Mouse (Mus musculus): ENCODE measurements around the gene Dcun1d4. TPM values are rescaled to one million over a fixed set of nuclear protein-coding genes. Genes with fewer than 3 reads are reported as not detected.

Gene Dcun1d4
- polyA plus RNA-seq, 1 experiment from 2014 or later = 55.3 TPM

GRCm38 (mm10) chr5:73503015-73503757, 22.4 kb downstream of the Dcun1d4 start:
- H3K4me3 ChIP-seq (replicated peaks) = no peak overlapping the region
- no peaks in the 10 kb centered on the region for H3K9me3 ChIP-seq
- H3K27me3 ChIP-seq = no peaks in the 10 kb centered on the region
- no peak for ATAC-seq
- H3K36me3 ChIP-seq = no peaks in the 10 kb centered on the region; the same call in 1 of the 2 replicates
- H3K4me1 ChIP-seq (replicated peaks) = peaks cover 25% of the 10 kb centered on the region
- H3K9ac ChIP-seq (replicated peaks) = no peak overlapping the region
- H3K4me2 ChIP-seq (replicated peaks) = no peak overlapping the region
- H3K27ac ChIP-seq = no peak overlapping the region
- WGBS = 85% methylated on average over 12 of the region's 12 CpGs

GRCm38 (mm10) chr5:73511074-73511473, 30.3 kb downstream of the Dcun1d4 start:
- no peak for ATAC-seq
- no peak overlapping the region for H3K4me2 ChIP-seq (replicated peaks)
- no peaks in the 10 kb centered on the region for H3K9me3 ChIP-seq
- H3K36me3 ChIP-seq = peaks cover 36% of the 10 kb centered on the region
- no peak overlapping the region for H3K4me3 ChIP-seq (replicated peaks)
- WGBS = 86% methylated on average over 14 of the region's 14 CpGs
- no peak overlapping the region for H3K9ac ChIP-seq (replicated peaks)
- H3K4me1 ChIP-seq (replicated peaks) = peaks cover 17% of the 10 kb centered on the region
- H3K27ac ChIP-seq = no peak overlapping the region
- no peaks in the 10 kb centered on the region for H3K27me3 ChIP-seq

GRCm38 (mm10) chr5:73512241-73512640, 31.4 kb downstream of the Dcun1d4 start:
- Histone ChIP-seq H3K36me3 (peaks cover 41% of the 10 kb centered on the region), H3K4me1 (replicated peaks) (peaks cover 14% of the 10 kb centered on the region), H3K27ac (no peak overlapping the region), H3K4me3 (replicated peaks) (no peak overlapping the region), H3K27me3 (no peaks in the 10 kb centered on the region), H3K9me3 (no peaks in the 10 kb centered on the region), H3K4me2 (replicated peaks) (no peak overlapping the region), H3K9ac (replicated peaks) (no peak overlapping the region)
- ATAC-seq = no peak
- 100% methylated on average over 1 of the region's 1 CpGs for WGBS

- 89% methylated on average over 9 of the region's 9 CpGs for WGBS
- no peak overlapping the region for H3K9ac ChIP-seq (replicated peaks)
- H3K4me2 ChIP-seq (replicated peaks) = no peak overlapping the region
- peaks cover 11% of the 10 kb centered on the region for H3K4me1 ChIP-seq (replicated peaks)
- H3K27me3 ChIP-seq = no peaks in the 10 kb centered on the region
- H3K9me3 ChIP-seq = no peaks in the 10 kb centered on the region
- peaks cover 45% of the 10 kb centered on the region for H3K36me3 ChIP-seq
- no peak for ATAC-seq
- H3K4me3 ChIP-seq (replicated peaks) = no peak overlapping the region
- no peak overlapping the region for H3K27ac ChIP-seq
Measured at GRCm38 (mm10) chr5:73512661-73513060, 31.9 kb downstream of the Dcun1d4 start.

- WGBS = 100% methylated on average over 2 of the region's 2 CpGs
- Histone ChIP-seq H3K27me3 (no peaks in the 10 kb centered on the region), H3K36me3 (peaks cover 59% of the 10 kb centered on the region), H3K4me2 (replicated peaks) (no peak overlapping the region), H3K9ac (replicated peaks) (no peak overlapping the region), H3K4me1 (replicated peaks) (peaks cover 3% of the 10 kb centered on the region), H3K27ac (no peak overlapping the region), H3K9me3 (no peaks in the 10 kb centered on the region), H3K4me3 (replicated peaks) (no peak overlapping the region)
- ATAC-seq = no peak
Measured at GRCm38 (mm10) chr5:73514202-73514601, 33.4 kb downstream of the Dcun1d4 start.

GRCm38 (mm10) chr5:73517299-73517698, 36.5 kb downstream of the Dcun1d4 start:
- WGBS = 93% methylated on average over 5 of the region's 5 CpGs
- H3K27ac ChIP-seq = no peak overlapping the region
- no peak for ATAC-seq
- no peak overlapping the region for H3K4me2 ChIP-seq (replicated peaks)
- peaks cover 64% of the 10 kb centered on the region for H3K36me3 ChIP-seq
- no peaks in the 10 kb centered on the region for H3K27me3 ChIP-seq
- no peak overlapping the region for H3K4me3 ChIP-seq (replicated peaks)
- H3K4me1 ChIP-seq (replicated peaks) = no peaks in the 10 kb centered on the region
- no peak overlapping the region for H3K9ac ChIP-seq (replicated peaks)
- H3K9me3 ChIP-seq = no peaks in the 10 kb centered on the region

GRCm38 (mm10) chr5:73518424-73519211, 37.8 kb downstream of the Dcun1d4 start:
- 93% methylated on average over 8 of the region's 8 CpGs for WGBS

GRCm38 (mm10) chr5:73520787-73521186, 40.0 kb downstream of the Dcun1d4 start:
- Histone ChIP-seq H3K27ac (no peak overlapping the region), H3K4me3 (replicated peaks) (no peak overlapping the region), H3K4me1 (replicated peaks) (no peaks in the 10 kb centered on the region), H3K9ac (replicated peaks) (no peak overlapping the region), H3K36me3 (peaks cover 71% of the 10 kb centered on the region), H3K4me2 (replicated peaks) (no peak overlapping the region), H3K27me3 (no peaks in the 10 kb centered on the region), H3K9me3 (no peaks in the 10 kb centered on the region)
- no peak for ATAC-seq
- 77% methylated on average over 4 of the region's 4 CpGs for WGBS

More at GRCm38 (mm10) chr5:73518424-73519211, 37.8 kb downstream of the Dcun1d4 start:
- Histone ChIP-seq H3K36me3 (peaks cover 69% of the 10 kb centered on the region), H3K4me1 (replicated peaks) (no peaks in the 10 kb centered on the region), H3K4me2 (replicated peaks) (no peak overlapping the region), H3K27me3 (no peaks in the 10 kb centered on the region), H3K9ac (replicated peaks) (no peak overlapping the region), H3K9me3 (no peaks in the 10 kb centered on the region), H3K4me3 (replicated peaks) (no peak overlapping the region), H3K27ac (no peak overlapping the region)
- ATAC-seq = no peak

- H3K4me1 ChIP-seq (replicated peaks) = no peaks in the 10 kb centered on the region
- no peak overlapping the region for H3K9ac ChIP-seq (replicated peaks)
- peaks cover 70% of the 10 kb centered on the region for H3K36me3 ChIP-seq
Measured at GRCm38 (mm10) chr5:73523227-73523626, 42.4 kb downstream of the Dcun1d4 start.

GRCm38 (mm10) chr5:73524300-73525000, 43.6 kb downstream of the Dcun1d4 start:
- Histone ChIP-seq H3K27me3 (no peaks in the 10 kb centered on the region), H3K9ac (replicated peaks) (no peak overlapping the region), H3K4me1 (replicated peaks) (no peaks in the 10 kb centered on the region), H3K36me3 (peaks cover 68% of the 10 kb centered on the region), H3K27ac (no peak overlapping the region), H3K4me3 (replicated peaks) (no peak overlapping the region), H3K4me2 (replicated peaks) (no peak overlapping the region), H3K9me3 (no peaks in the 10 kb centered on the region)
- WGBS = 87% methylated on average over 4 of the region's 4 CpGs
- no peak for ATAC-seq

More at GRCm38 (mm10) chr5:73523227-73523626, 42.4 kb downstream of the Dcun1d4 start:
- ATAC-seq = no peak
- no peak overlapping the region for H3K27ac ChIP-seq
- 88% methylated on average over 10 of the region's 10 CpGs for WGBS
- no peaks in the 10 kb centered on the region for H3K9me3 ChIP-seq
- no peaks in the 10 kb centered on the region for H3K27me3 ChIP-seq
- H3K4me3 ChIP-seq (replicated peaks) = no peak overlapping the region
- no peak overlapping the region for H3K4me2 ChIP-seq (replicated peaks)

GRCm38 (mm10) chr5:73532222-73532621, 51.4 kb downstream of the Dcun1d4 start:
- 78% methylated on average over 1 of the region's 1 CpGs for WGBS
- peaks cover 74% of the 10 kb centered on the region for H3K36me3 ChIP-seq

GRCm38 (mm10) chr5:73532879-73533278, 52.1 kb downstream of the Dcun1d4 start:
- H3K4me2 ChIP-seq (replicated peaks) = no peak overlapping the region
- no peak overlapping the region for H3K9ac ChIP-seq (replicated peaks)
- H3K27me3 ChIP-seq = no peaks in the 10 kb centered on the region
- no peak overlapping the region for H3K27ac ChIP-seq
- no peaks in the 10 kb centered on the region for H3K4me1 ChIP-seq (replicated peaks)
- no peak for ATAC-seq
- no peaks in the 10 kb centered on the region for H3K9me3 ChIP-seq
- no peak overlapping the region for H3K4me3 ChIP-seq (replicated peaks)
- 87% methylated on average over 9 of the region's 9 CpGs for WGBS
- peaks cover 78% of the 10 kb centered on the region for H3K36me3 ChIP-seq

More at GRCm38 (mm10) chr5:73532222-73532621, 51.4 kb downstream of the Dcun1d4 start:
- Histone ChIP-seq H3K27me3 (no peaks in the 10 kb centered on the region), H3K4me2 (replicated peaks) (no peak overlapping the region), H3K9ac (replicated peaks) (no peak overlapping the region), H3K4me3 (replicated peaks) (no peak overlapping the region), H3K9me3 (no peaks in the 10 kb centered on the region), H3K27ac (no peak overlapping the region), H3K4me1 (replicated peaks) (no peaks in the 10 kb centered on the region)
- no peak for ATAC-seq
